Mouse (Mus musculus): ENCODE data around the gene Arhgdia.
"Not testable (repeated sequence)": the region's sequence is repeated elsewhere in the genome, so short reads cannot be mapped to it uniquely, and the experiment has no call there.

Arhgdia gene

DNA sequence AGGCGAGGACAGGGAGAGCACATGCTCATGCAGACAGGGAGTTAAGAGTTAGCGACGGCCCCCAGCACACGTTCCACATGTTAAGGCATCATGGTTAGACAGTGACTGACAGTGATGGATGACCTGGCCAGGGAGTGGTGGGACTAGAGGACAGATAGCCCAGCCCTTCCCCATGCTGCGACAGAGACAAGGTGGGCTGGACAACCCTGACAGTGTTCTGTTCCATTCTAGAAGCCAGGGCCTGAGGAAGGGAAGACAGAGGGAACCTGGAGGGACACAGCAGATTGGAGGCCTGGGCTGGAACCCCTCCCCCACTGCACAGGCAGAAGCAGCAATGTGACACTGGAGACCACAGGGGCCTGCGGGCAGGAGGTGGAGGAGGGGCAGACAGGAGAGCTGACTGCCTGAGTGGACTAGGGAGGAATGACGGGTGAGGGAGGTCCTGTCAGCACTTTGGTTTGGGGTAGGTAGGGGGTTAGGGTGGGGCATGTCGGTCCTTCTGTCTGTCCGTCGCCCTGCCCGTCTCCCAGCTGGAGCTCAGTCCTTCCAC is 2.7 kb downstream of the Arhgdia start:
- no peak for DNase-seq (ENCODE audit: low spot score in 2 of 2)

DNA sequence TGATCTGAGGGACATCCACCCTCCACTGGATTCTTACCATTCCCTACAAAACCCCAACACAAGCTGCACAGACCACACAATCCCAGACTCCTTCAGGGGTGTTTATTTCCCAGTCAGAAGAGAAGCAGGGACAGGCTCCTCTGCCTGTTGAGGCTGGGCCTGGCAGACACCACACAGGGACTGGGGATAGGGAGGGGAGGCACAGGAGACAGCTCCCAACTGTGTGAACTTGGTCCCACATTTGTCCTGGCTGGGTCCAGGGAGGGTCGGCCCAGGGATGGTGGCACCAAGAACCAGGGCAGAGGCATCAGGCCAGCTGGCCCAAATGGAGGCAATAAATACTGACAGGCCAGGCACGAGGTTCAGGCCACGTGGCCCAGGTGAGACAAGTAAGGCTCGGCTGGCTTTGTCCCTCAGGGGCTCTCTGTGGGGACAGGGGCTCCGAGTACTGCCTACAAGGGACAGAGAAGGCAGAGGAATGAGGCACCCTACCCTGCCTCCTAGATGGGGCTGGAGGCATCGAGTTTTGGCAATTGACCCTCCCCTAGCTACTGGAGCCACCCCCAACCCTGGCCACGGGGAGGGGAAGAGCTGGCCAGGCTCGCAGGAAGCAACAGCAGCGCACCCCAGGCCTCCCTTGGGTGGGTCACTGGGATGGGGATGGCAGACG is 3.3 kb downstream of the Arhgdia start:
- no peak for DNase-seq (ENCODE audit: low spot score in 2 of 2)

DNA sequence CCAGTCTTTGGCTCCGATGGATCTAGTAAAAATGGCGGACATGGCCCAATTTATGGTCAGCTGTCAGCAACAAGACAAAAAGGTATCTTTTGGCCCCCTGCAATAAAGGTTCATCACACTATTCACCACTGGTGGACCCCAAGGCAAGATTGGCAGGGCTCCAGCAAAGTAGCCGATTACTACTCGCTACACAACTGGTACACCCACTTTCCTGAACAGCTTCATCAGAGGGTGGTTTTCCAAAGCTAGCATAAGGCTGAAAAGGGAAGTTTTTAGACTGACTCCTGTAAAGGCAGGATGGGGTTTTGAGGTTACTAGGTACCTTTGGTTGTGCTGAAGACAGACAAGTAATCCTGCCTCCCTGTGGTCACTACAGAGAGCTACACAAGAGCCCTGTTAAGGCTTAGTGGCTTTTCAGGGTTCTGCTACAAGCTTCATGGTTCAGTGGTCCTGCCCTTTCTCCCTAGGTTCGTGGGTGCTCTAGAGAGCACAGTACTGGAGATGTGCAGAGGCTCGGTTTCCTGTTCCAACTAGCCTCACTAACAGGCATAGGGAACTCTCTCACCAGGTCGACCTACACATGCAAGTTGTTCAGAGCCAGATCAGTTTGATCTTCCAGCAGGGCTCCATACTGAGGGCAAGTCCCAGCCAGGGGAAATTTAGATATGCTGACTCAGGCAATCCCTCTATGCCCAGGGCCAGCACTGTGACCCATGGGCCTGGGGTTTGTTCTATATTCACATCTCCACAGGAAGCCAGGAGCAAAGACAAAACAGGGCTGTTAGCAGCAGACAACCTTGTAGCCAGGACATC is 4.0 kb downstream of the Arhgdia start:
- no peak for DNase-seq (ENCODE audit: low spot score in 2 of 2)

DNA sequence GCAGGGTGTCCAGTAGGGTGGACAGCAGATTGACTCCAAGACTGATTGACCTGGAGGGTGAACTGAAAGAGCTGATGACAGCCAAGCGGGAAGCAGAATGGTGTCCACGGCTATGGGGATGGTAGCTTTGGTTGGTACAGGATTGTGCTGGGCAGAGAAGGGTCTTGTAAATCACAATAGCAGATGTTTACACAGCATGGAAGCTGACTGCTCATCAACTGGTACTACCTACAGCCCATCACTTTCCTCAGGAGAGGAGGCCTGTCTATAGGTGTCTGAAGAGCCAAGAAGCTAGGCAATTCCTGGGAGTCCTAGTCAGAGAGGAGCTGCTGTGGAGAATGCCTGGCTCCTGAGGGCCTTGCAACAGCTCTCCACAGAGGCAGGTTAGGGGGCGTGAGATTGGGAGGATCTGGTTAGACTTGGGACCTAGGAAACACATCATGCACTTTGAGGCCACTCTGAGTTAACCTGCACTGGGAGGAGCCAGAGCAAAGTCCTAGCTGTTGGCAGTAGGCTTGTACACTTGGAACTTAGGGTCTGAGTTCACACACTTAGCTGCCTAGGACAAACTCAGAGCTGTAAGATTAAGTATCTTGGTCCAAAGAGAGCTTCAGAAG is 5.0 kb downstream of the Arhgdia start:
- DNase-seq (ENCODE audit: low spot score in 2 of 2), result no peak

DNA sequence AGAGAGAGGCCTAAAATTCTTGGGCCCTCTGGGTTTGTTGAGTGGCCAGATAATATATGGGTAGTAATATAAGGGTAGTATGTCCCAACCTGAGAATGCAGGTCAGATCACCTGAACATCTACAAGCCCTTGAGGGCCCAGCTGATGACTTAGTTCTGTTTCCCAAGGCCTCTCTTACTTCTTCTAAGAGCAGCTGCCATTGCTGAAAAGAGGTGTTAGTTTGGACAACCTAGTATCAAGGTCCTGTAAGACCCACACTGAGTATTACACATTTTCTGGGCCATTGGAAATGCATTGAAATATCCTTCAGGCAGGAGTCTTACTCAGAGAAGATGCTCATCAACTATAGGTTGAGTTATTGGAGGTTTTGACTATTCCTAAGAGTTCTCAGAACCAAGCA is 5.5 kb downstream of the Arhgdia start:
- no peak for DNase-seq (ENCODE audit: low spot score in 2 of 2)

DNA sequence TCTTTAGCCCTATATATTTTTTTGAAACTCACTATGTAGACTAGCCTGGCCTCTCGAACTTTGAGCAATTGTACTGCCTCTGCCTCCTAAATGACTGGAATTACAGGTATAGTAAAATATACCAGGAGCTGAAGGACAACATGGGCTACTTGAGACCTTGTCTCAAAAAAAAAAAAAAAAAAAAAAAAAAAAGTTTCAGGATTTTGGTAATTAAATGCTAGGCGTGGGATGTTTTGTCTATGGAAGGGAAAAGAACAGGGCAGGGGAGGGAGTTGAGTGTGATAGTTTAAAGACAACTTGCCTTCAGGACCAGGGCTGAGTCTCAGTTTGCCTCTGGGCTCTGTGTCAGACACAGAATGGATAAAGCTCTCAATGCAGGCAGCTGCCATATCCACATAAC is 6.4 kb downstream of the Arhgdia start:
- no peak for DNase-seq (ENCODE audit: low spot score in 2 of 2)

DNA sequence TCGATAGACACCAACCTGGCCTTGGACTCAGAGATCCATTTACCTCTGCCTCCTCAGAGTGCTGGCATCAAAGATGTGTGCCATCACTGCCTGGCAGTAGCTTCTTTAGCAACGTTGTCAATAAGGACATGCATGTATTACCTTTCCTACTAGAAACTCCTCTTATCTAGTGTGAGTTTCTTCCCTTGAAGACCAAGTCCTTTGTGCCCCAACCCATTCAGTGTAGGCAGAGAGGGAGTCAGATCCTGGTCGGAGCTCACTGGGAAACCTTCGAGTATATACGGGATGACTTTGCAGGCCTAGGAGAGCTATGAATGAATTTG is 7.2 kb downstream of the Arhgdia start:
- DNase-seq (ENCODE audit: low spot score in 2 of 2), result no peak

DNA sequence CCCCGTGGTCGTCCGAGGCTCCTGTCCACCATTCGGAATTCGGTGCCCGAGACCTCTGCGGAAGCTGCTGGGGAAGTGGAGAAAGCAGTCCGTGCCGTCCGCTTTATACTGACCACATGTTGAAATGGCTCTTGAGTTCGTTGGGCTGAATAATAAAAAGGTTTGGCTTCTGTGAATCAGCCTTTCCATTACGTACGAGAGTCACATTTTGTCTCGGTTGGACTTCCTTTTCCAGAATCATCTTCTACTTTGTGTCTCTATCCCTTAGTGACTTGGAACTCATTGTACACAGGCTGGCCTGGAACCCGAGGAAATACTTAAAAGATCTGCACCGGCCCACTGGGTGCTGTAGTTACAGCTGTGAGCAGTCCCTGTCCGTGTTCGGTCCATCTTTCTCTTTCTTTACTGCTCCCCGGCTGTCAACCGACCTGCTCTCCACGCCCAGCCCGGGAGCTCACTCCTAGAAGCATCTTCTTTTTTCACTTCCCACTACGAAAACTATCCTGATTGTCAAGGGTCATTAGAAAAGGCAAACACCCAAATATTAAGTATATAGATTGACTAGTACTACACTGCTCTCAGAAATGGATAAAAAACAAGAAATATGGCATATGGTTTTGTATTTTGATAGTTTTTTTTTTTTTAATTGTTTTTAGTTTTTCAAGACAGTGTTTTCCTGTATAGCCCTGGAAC is 7.7 kb downstream of the Arhgdia start:
- DNase-seq (ENCODE audit: low spot score in 2 of 2), result no peak

DNA sequence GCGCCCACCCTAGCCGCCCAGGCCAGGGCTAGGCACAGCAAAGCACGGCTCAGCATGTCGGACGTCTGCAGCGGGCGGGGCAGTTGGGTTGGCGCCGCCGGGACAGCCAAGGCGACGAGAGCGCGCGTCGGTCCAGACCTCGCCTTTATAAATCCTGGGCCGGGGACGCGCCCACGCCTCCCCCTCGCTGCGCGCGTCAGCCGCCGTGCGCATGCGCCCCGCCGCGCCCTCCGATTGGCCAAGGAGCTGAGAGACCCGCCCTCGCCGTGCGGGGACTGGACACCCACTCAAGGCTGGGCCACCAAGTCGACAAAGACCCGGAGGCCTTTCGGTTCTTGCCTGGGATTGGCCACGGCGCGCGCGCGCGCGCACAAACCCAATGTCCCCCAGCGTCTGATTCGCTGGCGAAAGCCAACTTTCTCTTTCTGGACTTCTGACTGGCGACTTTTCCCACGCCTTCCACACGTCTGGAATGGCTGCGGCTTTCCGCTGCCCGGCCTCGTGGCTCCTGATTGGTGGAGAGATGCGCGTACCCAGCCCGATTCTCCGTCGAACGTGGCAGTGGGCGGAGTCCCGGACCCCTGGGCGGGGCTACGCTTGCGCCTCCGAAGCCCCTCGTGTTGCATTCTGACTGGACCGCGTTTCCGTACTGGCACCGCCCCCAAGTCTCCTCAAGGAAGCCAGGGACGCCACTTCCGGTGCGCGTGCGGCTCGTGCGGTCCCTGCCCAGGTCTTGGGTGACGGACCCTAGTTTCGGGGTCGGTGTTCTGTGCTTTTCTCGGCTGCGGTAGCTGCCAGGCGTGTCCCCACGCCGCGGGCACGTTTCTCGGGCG is 8.5 kb downstream of the Arhgdia start, which contains the start of gene P4hb:
Gene P4hb, minus strand, starts transcription at position 502 of the 833 bp plus-strand sequence.
- peak; percentile 100 for DNase-seq (ENCODE audit: low spot score in 2 of 2)

DNA sequence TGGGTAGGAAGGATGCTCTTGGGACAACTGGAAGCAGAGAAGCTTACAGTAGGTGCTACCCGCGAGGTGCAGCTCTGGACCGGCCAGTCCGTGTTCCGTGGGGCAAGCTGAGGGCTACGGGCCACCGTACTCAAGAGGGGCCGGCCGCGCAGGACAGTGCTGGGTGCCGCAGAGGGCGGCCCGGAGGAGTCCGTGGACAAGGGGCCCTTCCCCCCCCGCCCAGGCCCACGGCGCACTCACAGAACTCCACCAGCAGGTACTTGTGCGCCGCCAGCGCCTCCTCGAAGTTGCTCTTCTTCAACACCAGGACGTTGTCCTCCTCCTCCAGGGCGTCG is 9.0 kb downstream of the Arhgdia start:
- DNase-seq (ENCODE audit: low spot score in 2 of 2), result no peak

DNA sequence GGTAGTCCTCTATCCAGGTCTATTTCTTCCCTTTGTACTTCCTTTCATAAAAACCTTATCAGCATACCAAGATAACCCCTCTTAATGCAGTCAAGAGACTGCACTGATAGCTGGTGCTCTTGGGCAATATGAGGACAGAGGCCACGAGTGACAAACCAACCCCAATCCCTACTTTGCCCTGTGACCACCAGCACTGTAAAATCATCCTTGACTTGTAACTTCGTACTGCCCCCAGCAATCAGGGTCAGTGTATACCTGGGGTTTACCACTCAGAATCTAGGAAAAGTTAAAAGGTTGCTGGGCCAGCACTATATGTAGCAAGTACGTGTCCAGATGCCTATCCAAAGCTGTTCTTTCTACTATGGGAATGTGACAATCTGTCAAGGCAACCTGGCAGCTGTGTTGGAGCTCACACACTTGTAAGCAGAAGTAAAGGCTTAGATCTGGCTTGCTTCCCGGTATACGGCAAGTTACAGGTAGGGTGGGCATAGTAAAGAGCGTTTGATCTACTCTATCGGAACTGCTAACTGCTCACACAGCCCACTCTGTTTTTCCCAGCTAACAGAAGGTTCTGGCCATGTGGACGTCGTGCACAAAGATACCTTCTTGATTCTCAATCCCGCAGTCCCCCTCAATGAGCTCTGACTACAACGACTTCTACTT is 9.5 kb downstream of the Arhgdia start:
- DNase-seq (ENCODE audit: low spot score in 2 of 2), result no peak

DNA sequence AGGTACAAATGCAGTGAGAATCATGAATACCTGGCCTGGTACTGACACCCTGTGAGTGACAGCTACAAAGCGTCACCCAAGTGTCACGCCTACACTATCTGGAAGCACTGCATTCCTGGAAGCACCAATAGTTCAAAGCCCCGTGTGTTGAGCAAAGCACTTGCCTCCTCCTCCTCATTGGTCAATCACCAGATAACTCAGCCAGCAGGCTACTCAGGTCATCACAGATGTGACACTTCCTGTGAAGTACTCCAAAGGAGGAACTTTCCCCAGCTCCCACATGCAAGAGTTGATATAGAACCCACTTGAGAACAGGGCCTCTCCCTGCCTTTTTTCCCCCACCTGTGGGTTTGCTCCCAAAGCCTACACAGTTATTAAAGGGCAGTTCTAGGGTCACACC is 10.3 kb downstream of the Arhgdia start:
- DNase-seq (ENCODE audit: low spot score in 2 of 2), result no peak

DNA sequence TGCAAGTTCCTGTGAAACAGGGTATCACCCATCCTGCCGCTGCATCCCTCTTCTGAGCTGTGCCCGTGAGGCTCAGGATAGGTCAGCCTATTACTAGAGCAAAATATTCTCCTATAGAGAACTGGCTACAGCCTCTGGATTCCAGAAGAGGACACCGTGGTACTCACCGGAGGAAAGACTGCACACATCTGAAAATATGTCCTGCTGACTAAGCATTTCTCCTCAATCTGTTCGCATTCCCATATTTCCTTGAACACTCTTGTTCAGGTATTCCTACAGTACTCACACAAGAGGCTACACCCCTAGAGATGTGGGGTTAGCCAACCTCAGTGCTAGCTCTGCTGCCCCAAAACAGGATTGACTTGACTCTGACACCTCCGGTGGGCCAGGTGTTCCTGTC is 13.1 kb downstream of the Arhgdia start:
- no peak for DNase-seq (ENCODE audit: low spot score in 2 of 2)

DNA sequence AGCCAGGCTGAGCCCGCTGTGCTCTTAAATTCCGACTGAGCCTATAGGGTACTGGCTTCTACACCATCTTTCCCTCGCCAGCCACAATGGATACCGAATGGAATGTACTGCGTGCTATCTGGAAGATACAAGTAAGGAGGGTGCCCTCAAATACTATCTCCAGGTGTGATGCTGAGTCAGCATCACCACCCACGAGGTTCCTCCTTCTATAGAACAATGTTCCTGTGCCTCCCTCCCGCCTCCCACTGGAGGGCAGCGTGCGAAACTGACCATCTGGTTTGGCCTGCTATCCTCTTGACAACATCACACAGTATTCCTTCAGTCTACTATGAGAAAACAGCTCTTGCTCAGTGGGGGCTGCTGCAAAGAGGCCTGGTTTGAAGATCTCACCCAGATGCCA is 16.3 kb downstream of the Arhgdia start:
- no peak for DNase-seq (ENCODE audit: low spot score in 2 of 2)

DNA sequence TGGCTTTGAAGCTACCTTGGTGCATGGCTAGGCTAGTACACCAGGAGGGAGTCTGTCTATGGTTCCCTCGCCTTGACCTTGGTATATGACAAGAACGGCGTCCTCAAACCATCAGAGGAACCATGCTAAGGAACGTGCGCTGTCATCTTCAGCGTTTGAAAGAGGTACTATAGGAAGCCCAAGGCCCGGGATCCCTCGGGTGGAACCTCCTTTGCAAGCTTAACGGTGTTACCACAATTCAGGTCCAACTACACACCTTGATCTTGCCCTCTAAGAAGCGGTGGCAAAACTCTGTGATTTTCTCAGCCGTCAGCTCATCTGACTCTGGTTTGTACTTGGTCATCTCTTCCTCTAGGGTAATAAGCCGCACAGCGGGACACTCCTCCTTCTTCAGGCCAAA is 18.5 kb downstream of the Arhgdia start:
- DNase-seq (ENCODE audit: low spot score in 2 of 2), result no peak

DNA sequence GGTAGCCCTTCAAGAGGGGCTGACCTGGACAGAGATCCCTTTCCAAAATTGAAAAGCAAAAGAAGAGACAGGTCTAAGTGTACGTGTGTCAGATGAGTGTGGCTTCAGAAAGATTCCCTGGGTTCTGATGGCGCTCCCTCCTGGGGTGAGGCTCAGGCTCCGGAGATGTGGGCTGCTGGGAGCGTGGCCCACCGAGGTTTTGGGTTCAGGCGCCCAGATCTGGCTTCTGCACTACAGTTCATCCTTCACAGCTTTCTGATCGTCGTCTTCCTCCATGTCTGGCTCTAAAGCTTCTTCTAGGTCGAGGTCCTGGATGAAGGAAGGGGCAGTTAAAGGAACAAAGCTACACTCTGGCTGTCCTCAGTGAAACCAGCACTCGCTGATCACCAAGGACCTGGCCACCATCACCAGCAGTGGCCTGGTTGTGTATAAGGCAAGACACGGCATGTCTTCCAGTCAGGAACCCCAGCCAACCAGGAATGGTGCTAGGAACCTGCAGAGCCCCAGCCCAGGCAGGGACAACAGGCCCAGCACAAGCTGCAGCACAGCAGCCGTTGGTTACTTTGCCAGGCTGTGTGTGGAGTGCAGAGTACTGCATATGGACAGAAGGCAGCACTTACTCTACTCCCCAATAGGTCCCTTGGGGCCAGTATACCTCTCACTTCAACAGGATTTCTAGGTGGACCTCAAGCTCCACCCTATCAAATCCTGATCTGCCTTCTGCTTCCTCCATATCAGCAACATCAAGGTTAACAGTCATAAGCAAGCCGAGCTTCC is 20.3 kb downstream of the Arhgdia start:
- DNase-seq (ENCODE audit: low spot score in 2 of 2), result no peak

DNA sequence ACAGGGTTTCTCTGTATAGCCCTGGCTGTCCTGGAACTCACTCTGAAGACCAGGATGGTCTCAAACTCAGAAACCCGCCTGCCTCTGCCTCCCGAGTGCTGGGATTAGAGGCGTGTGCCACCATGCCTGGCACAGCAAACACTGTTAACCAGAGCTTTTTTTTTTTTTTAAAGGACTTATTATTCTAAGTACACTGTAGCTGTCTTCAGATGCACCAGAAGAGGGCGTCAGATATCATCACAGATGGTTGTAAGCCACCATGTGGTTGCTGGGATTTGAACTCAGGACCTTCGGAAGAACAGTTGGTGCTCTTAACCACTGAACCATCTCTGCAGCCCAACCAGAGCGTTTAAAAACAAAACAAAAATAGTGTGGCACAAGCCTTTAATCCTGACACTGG is 22.6 kb downstream of the Arhgdia start:
- not testable (repeated sequence) for DNase-seq (ENCODE audit: low spot score in 2 of 2)

DNA sequence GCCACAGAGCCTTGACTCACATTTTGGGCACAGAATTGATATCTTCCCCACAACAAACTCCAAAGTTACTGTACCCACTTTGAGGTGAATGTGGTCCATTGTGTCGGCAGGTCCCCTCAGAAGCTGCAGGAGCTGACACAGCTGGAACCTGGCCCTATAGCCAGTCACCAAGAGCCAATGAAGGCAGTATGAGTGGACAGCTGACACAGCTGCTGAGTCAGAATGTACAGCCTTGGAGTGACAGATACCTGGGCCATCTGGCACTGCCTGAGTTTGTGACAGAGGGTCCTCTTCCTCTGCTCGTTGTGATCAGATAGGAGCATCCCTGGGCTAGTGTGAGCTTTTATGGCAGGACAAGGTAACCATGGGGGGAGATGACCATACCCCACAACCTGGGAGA is 26.2 kb downstream of the Arhgdia start:
- no peak for DNase-seq (ENCODE audit: low spot score in 2 of 2)

DNA sequence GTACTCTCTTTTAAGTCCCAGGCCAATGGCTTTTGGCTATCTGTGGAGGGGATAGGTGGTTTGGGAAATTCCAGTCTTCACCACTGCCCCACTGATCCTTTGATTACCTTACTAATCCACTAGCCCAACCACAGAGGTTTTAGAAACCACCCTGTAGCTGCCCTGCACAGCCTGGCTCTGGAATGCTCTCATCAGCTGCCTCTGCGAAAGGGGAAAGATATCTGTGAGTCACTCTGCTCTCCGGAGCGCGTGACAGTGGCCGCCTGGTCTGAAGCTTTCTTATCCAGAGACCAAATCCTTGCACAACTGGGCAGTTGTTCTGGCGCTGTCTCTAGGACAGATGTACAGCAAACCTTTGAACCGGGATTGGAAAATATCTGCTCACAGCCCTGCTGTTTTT is 26.6 kb downstream of the Arhgdia start:
- peak in 1 of 2 experiments; percentile 56 for DNase-seq (ENCODE audit: low spot score in 2 of 2)

DNA sequence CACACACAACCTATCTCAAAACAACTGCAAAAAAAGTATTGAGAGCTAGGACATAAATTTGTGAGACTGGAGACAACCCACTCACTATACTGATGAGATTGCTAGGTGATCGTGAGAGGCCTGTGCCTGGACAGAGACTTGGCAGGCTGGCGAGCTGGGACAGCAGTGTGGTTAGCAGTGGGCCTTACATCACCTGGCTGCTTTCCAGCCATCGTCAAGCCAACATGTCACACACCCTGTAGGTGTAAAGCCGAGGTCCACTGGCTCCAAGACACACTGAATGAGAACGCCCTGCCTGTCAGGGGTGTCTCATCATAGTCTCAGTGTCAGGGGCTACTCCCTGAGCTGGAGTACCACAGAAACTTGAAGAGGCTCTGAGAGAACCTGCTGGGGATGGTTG is 28.7 kb downstream of the Arhgdia start:
- no peak for DNase-seq (ENCODE audit: low spot score in 2 of 2)
